Mouse (Mus musculus) adipocyte (in vitro differentiated cells): ENCODE data around the gene Cntn6.

Experiments used
- DNase-seq: peaks from one replicate; pipeline ENCODE4 v3.0.0-alpha.2; 2016; ENCODE audit warnings: low spot score

Gene Cntn6

GRCm38 (mm10) chr6:104761226-104761625, 268.6 kb downstream of the Cntn6 start:
- no peak for DNase-seq

- no peak for DNase-seq
Observed at GRCm38 (mm10) chr6:104783891-104784290, 291.3 kb downstream of the Cntn6 start.

- no peak for DNase-seq
Observed at GRCm38 (mm10) chr6:104787502-104787901, 294.9 kb downstream of the Cntn6 start.

- DNase-seq, result no peak
Observed at GRCm38 (mm10) chr6:104808526-104808925, 315.9 kb downstream of the Cntn6 start.

GRCm38 (mm10) chr6:104815610-104816009, 323.0 kb downstream of the Cntn6 start:
- no peak for DNase-seq

- DNase-seq, result no peak
Observed at GRCm38 (mm10) chr6:104879711-104880110, 387.1 kb downstream of the Cntn6 start.

- no peak for DNase-seq
Observed at GRCm38 (mm10) chr6:104884021-104884420, 391.4 kb downstream of the Cntn6 start.

- DNase-seq, result no peak
Observed at GRCm38 (mm10) chr6:104885829-104886228, 393.2 kb downstream of the Cntn6 start.

- no peak for DNase-seq
Observed at GRCm38 (mm10) chr6:104891071-104891470, 398.5 kb downstream of the Cntn6 start.
